Comparison of ENCODE assay signal across 10 mouse cellular contexts in genomic region chr17:14525255-14525654, GRCm38 (mm10).
"Had no signal": no experiment of that assay in that cellular context is flagged by ENCODE, and none has a peak within 500 bp of the region (broad histone marks: within the 10 kb centered on the region; RNA-seq: fewer than 3 reads in every experiment).

No protein-coding gene starts in this region.

- H3K9ac ChIP-seq: limb, embryonic 13.5 days; liver, embryonic 14.5 days; midbrain, embryonic 15.5 days; neural tube, embryonic 12.5 days had no signal

- H3K27ac ChIP-seq: limb, embryonic 13.5 days; liver, embryonic 14.5 days; midbrain, embryonic 15.5 days; neural tube, embryonic 12.5 days had no signal

- H3K36me3 ChIP-seq: limb, embryonic 13.5 days; midbrain, embryonic 15.5 days; neural tube, embryonic 12.5 days had no signal

- H3K4me2 ChIP-seq: limb, embryonic 13.5 days; midbrain, embryonic 15.5 days; neural tube, embryonic 12.5 days had no signal

- H3K27me3 ChIP-seq: neural tube, embryonic 12.5 days had no signal

- H3K4me1 ChIP-seq: midbrain, embryonic 15.5 days; neural tube, embryonic 12.5 days had no signal

- H3K4me3 ChIP-seq: limb, embryonic 13.5 days; midbrain, embryonic 15.5 days; neural tube, embryonic 12.5 days had no signal

- H3K9me3 ChIP-seq: limb, embryonic 13.5 days; midbrain, embryonic 15.5 days; neural tube, embryonic 12.5 days had no signal

- DNase-seq: kidney, adult 18-20 months; kidney, postnatal 25 days; lung, adult 18-20 months; lung, postnatal 36 days; spleen, adult 18-20 months; thymus, postnatal 4 days had no signal
